Mouse (Mus musculus): Measurements from ENCODE around the gene Ascl4.

- TF ChIP-seq CTCF (IDR thresholded peaks at IDR 0.05; ENCODE audit: low read depth) (no peak), EP300 (IDR thresholded peaks at IDR 0.05; ENCODE audit: low read depth) (no peak)
Observed at GRCm38 (mm10) chr10:85954429-85954828, 26.9 kb downstream of the Ascl4 start.
